Mouse (Mus musculus): Measurements from ENCODE around the gene Rusc2. TPM values are rescaled to one million over a fixed set of nuclear protein-coding genes. Genes with fewer than 3 reads are reported as not detected.

Rusc2 gene
- polyA plus RNA-seq, 1 experiment from 2014 or later, result 15.7 TPM

- ATAC-seq (ENCODE audit: insufficient number of reproducible peaks, insufficient read depth, low FRiP score, low TSS enrichment), result no peak
- peaks cover 70% of the 10 kb centered on the region for H3K27me3 ChIP-seq
- H3K9ac ChIP-seq, result 0 out of 2 replicates have a peak overlapping the region, but pooled peaks have one; percentile 8
- H3K27ac ChIP-seq, result no peak overlapping the region
- H3K9me3 ChIP-seq, result no peaks in the 10 kb centered on the region
- 22% methylated on average over 22 of the region's 23 CpGs for WGBS
- H3K4me2 ChIP-seq (replicated peaks), result peak overlapping the region; percentile 4; the same call in 1 of the 2 replicates
- H3K4me1 ChIP-seq, result peaks cover 26% of the 10 kb centered on the region
- H3K36me3 ChIP-seq, result peaks cover 40% of the 10 kb centered on the region
- no peak overlapping the region for H3K4me3 ChIP-seq
Observed at GRCm38 (mm10) chr4:43427501-43428179, 45.9 kb downstream of the Rusc2 start.

GRCm38 (mm10) chr4:43428180-43428861 lies 46.5 kb downstream of the Rusc2 start:
- Histone ChIP-seq H3K4me1 (peaks cover 26% of the 10 kb centered on the region), H3K27me3 (peaks cover 69% of the 10 kb centered on the region), H3K9me3 (no peaks in the 10 kb centered on the region), H3K4me3 (no peak overlapping the region), H3K27ac (no peak overlapping the region), H3K4me2 (replicated peaks) (0 out of 2 replicates have a peak overlapping the region, but pooled peaks have one; percentile 22), H3K36me3 (peaks cover 33% of the 10 kb centered on the region), H3K9ac (no peak overlapping the region)
- peak; percentile 7; the same call in 1 of the 2 replicates for ATAC-seq (ENCODE audit: insufficient number of reproducible peaks, insufficient read depth, low FRiP score, low TSS enrichment)
- 25% methylated on average over 16 of the region's 16 CpGs for WGBS

GRCm38 (mm10) chr4:43428946-43429345 lies 47.2 kb downstream of the Rusc2 start, which contains the start of gene Fam166b:
Fam166b (minus strand) TSS chr4:43429134.
- H3K9ac ChIP-seq, result peak within 1 kb of the TSS; percentile 27; the same call in 1 of the 2 replicates
- ATAC-seq (ENCODE audit: insufficient number of reproducible peaks, insufficient read depth, low FRiP score, low TSS enrichment), result no peak
- WGBS, result 8% methylated on average over 10 of the region's 10 CpGs
- peaks cover 63% of the 10 kb centered on the region for H3K27me3 ChIP-seq
- no peaks in the 10 kb centered on the region for H3K9me3 ChIP-seq
- no peak within 1 kb of the TSS for H3K4me3 ChIP-seq
- peak within 1 kb of the TSS; percentile 22; the same call in 1 of the 2 replicates for H3K4me2 ChIP-seq (replicated peaks)
- H3K36me3 ChIP-seq, result peaks cover 27% of the 10 kb centered on the region
- H3K27ac ChIP-seq, result no peak within 1 kb of the TSS
- peaks cover 26% of the 10 kb centered on the region for H3K4me1 ChIP-seq

- Histone ChIP-seq H3K9ac (no peak overlapping the region), H3K4me3 (no peak overlapping the region), H3K4me2 (replicated peaks) (no peak overlapping the region), H3K4me1 (peaks cover 18% of the 10 kb centered on the region), H3K9me3 (no peaks in the 10 kb centered on the region), H3K36me3 (no peaks in the 10 kb centered on the region; the same call in 1 of the 2 replicates), H3K27ac (no peak overlapping the region), H3K27me3 (peaks cover 36% of the 10 kb centered on the region)
- WGBS, result 3% methylated on average over 4 of the region's 4 CpGs
- ATAC-seq (ENCODE audit: insufficient number of reproducible peaks, insufficient read depth, low FRiP score, low TSS enrichment), result no peak
Observed at GRCm38 (mm10) chr4:43431690-43432089, 49.9 kb downstream of the Rusc2 start.

- no peaks in the 10 kb centered on the region for H3K9me3 ChIP-seq
- H3K9ac ChIP-seq, result no peak overlapping the region
- H3K36me3 ChIP-seq, result no peaks in the 10 kb centered on the region
- WGBS, result 88% methylated on average over 1 of the region's 1 CpGs
- H3K4me2 ChIP-seq (replicated peaks), result no peak overlapping the region
- H3K4me3 ChIP-seq, result no peak overlapping the region
- ATAC-seq (ENCODE audit: insufficient number of reproducible peaks, insufficient read depth, low FRiP score, low TSS enrichment), result no peak
- peaks cover 24% of the 10 kb centered on the region for H3K27me3 ChIP-seq
- no peak overlapping the region for H3K27ac ChIP-seq
- H3K4me1 ChIP-seq, result peaks cover 10% of the 10 kb centered on the region; the same call in 1 of the 2 replicates
Observed at GRCm38 (mm10) chr4:43432832-43433231, 51.1 kb downstream of the Rusc2 start.

- peak within 1 kb of the TSS; percentile 96 for H3K4me3 ChIP-seq
- H3K27ac ChIP-seq, result peak within 1 kb of the TSS; percentile 91
- ATAC-seq (ENCODE audit: insufficient number of reproducible peaks, insufficient read depth, low FRiP score, low TSS enrichment), result 0 out of 2 replicates have a peak, but pooled peaks have one; percentile 1
- 23% methylated on average over 4 of the region's 4 CpGs for WGBS
- H3K36me3 ChIP-seq, result peaks cover 19% of the 10 kb centered on the region
- H3K4me1 ChIP-seq, result peaks cover 10% of the 10 kb centered on the region
- H3K4me2 ChIP-seq (replicated peaks), result peak within 1 kb of the TSS; percentile 90
- peak within 1 kb of the TSS; percentile 99 for H3K9ac ChIP-seq
- H3K9me3 ChIP-seq, result no peaks in the 10 kb centered on the region
- H3K27me3 ChIP-seq, result no peaks in the 10 kb centered on the region
Observed at GRCm38 (mm10) chr4:43441639-43442038, 59.9 kb downstream of the Rusc2 start, which contains the start of gene Tesk1. Tesk1 (plus strand) TSS chr4:43441939.

- peak; percentile 89 for ATAC-seq (ENCODE audit: insufficient number of reproducible peaks, insufficient read depth, low FRiP score, low TSS enrichment)
- peaks cover 10% of the 10 kb centered on the region for H3K4me1 ChIP-seq
- peak overlapping the region; percentile 90 for H3K4me2 ChIP-seq (replicated peaks)
- peaks cover 23% of the 10 kb centered on the region for H3K36me3 ChIP-seq
- peak overlapping the region; percentile 96 for H3K4me3 ChIP-seq
- peak overlapping the region; percentile 91 for H3K27ac ChIP-seq
- no peaks in the 10 kb centered on the region for H3K27me3 ChIP-seq
- peak overlapping the region; percentile 99 for H3K9ac ChIP-seq
- no peaks in the 10 kb centered on the region for H3K9me3 ChIP-seq
- WGBS, result under 1% methylated on average over 33 of the region's 33 CpGs
Observed at GRCm38 (mm10) chr4:43442044-43442443, 60.3 kb downstream of the Rusc2 start.

- peak overlapping the region; percentile 90 for H3K4me2 ChIP-seq (replicated peaks)
- WGBS, result under 1% methylated on average over 87 of the region's 88 CpGs
- H3K9me3 ChIP-seq, result no peaks in the 10 kb centered on the region
- peak overlapping the region; percentile 91 for H3K27ac ChIP-seq
- peak overlapping the region; percentile 96 for H3K4me3 ChIP-seq
- H3K9ac ChIP-seq, result peak overlapping the region; percentile 99
- ATAC-seq (ENCODE audit: insufficient number of reproducible peaks, insufficient read depth, low FRiP score, low TSS enrichment), result peak; percentile 43
- H3K4me1 ChIP-seq, result peaks cover 10% of the 10 kb centered on the region
- H3K36me3 ChIP-seq, result peaks cover 30% of the 10 kb centered on the region
- H3K27me3 ChIP-seq, result no peaks in the 10 kb centered on the region
Observed at GRCm38 (mm10) chr4:43442456-43443361, 60.9 kb downstream of the Rusc2 start.

GRCm38 (mm10) chr4:43443511-43443910 lies 61.7 kb downstream of the Rusc2 start:
- Histone ChIP-seq H3K4me3 (peak overlapping the region; percentile 96), H3K27me3 (no peaks in the 10 kb centered on the region), H3K36me3 (peaks cover 35% of the 10 kb centered on the region), H3K9ac (peak overlapping the region; percentile 99), H3K27ac (peak overlapping the region; percentile 91), H3K4me2 (replicated peaks) (peak overlapping the region; percentile 90), H3K4me1 (peaks cover 10% of the 10 kb centered on the region), H3K9me3 (no peaks in the 10 kb centered on the region)
- ATAC-seq (ENCODE audit: insufficient number of reproducible peaks, insufficient read depth, low FRiP score, low TSS enrichment), result no peak; the same call in 1 of the 2 replicates
- WGBS, result 1% methylated on average over 28 of the region's 28 CpGs

GRCm38 (mm10) chr4:43447251-43447650 lies 65.5 kb downstream of the Rusc2 start:
- no peak overlapping the region for H3K27ac ChIP-seq

GRCm38 (mm10) chr4:43448554-43448953 lies 66.8 kb downstream of the Rusc2 start:
- Histone ChIP-seq H3K27ac (no peak overlapping the region), H3K4me1 (peaks cover 16% of the 10 kb centered on the region), H3K9ac (no peak overlapping the region), H3K4me3 (no peak overlapping the region), H3K36me3 (peaks cover 35% of the 10 kb centered on the region), H3K4me2 (replicated peaks) (no peak overlapping the region), H3K27me3 (peaks cover 13% of the 10 kb centered on the region), H3K9me3 (no peaks in the 10 kb centered on the region)
- no peak for ATAC-seq (ENCODE audit: insufficient number of reproducible peaks, insufficient read depth, low FRiP score, low TSS enrichment)
- WGBS, result 88% methylated on average over 3 of the region's 3 CpGs

More at GRCm38 (mm10) chr4:43447251-43447650, 65.5 kb downstream of the Rusc2 start:
- Histone ChIP-seq H3K9ac (no peak overlapping the region), H3K4me3 (no peak overlapping the region), H3K36me3 (peaks cover 35% of the 10 kb centered on the region), H3K27me3 (no peaks in the 10 kb centered on the region; the same call in 1 of the 2 replicates), H3K4me2 (replicated peaks) (no peak overlapping the region), H3K4me1 (peaks cover 10% of the 10 kb centered on the region), H3K9me3 (no peaks in the 10 kb centered on the region)
- ATAC-seq (ENCODE audit: insufficient number of reproducible peaks, insufficient read depth, low FRiP score, low TSS enrichment), result no peak
- 88% methylated on average over 13 of the region's 13 CpGs for WGBS
